Mouse (Mus musculus) heart, embryonic 15.5 days (tissue): ENCODE results near the gene Pdcd1lg2. TPM values are rescaled to one million over a fixed set of nuclear protein-coding genes. Genes with fewer than 3 reads are reported as not detected.

Experiments used
- polyA plus RNA-seq: library from polyadenylated mRNA; unstranded; fragments of >200 nt; fragmentation: Nextera tagmentation; extraction: Ambion mirVana; gene quantifications from 2 replicates; pipeline ENCODE4 v1.2.1, GENCODE M21; 2015

Pdcd1lg2 gene
- polyA plus RNA-seq, 1 experiment from 2014 or later, result not detected

Other genes with a start within 250 kb of the Pdcd1lg2 start
- 5.7 and 7.6 TPM in 2 replicates for gene Jak2, start 159.1 kb upstream of the Pdcd1lg2 start, polyA plus RNA-seq
- gene Insl6, start 85.6 kb upstream of the Pdcd1lg2 start, polyA plus RNA-seq, result 3.6 and 4.0 TPM in 2 replicates
- gene Rln1, start 76.2 kb upstream of the Pdcd1lg2 start, polyA plus RNA-seq, result 0.18 TPM in 1 of 2 replicates, not detected in the other
- 49.2 and 68.9 TPM in 2 replicates for gene Plgrkt, start 43.5 kb upstream of the Pdcd1lg2 start, polyA plus RNA-seq
- 0.48 and 3.0 TPM in 2 replicates for gene Cd274, start 43.5 kb upstream of the Pdcd1lg2 start, polyA plus RNA-seq
- gene Ric1, start 111.4 kb downstream of the Pdcd1lg2 start, polyA plus RNA-seq, result 6.5 and 7.5 TPM in 2 replicates
- gene Ermp1, start 237.5 kb downstream of the Pdcd1lg2 start, polyA plus RNA-seq, result 6.3 and 9.1 TPM in 2 replicates